Mouse (Mus musculus) lung, postnatal 0 days (tissue): ENCODE results near the gene Nbeal2. TPM values are rescaled to one million over a fixed set of nuclear protein-coding genes. Genes with fewer than 3 reads are reported as not detected.

Experiments
- ATAC-seq: fragments of 200-750 bp; cut with Nextera tagmentation; 2 replicates; pipeline ENCODE4 v1.8.0; 2017; ENCODE audit warnings: moderate library complexity
- DNase-seq: peaks from one replicate; pipeline ENCODE4 v3.0.0-alpha.2; 2016; ENCODE audit warnings: low spot score
- H3K27ac ChIP-seq: fragments of 300-500 bp; sonication (generic); 2 replicates; pipeline ENCODE4 v1.5.1; 2014; ENCODE audit warnings: antibody characterized with exemption, mild to moderate bottlenecking, low read length, mixed read lengths
- H3K27me3 ChIP-seq: fragments of 300-500 bp; sonication (generic); replicated peaks from 2 replicates; pipeline ENCODE4 v1.6.1; 2014; ENCODE audit warnings: low read length, mixed read lengths; ENCODE audit not compliant: insufficient read depth
- H3K36me3 ChIP-seq: fragments of 300-500 bp; sonication (generic); 2 replicates; pipeline ENCODE4 v1.6.1; 2014; ENCODE audit warnings: low read length, mixed read lengths; ENCODE audit not compliant: insufficient read depth
- H3K4me1 ChIP-seq: fragments of 300-500 bp; sonication (generic); 2 replicates; pipeline ENCODE4 v1.6.1; 2014; ENCODE audit warnings: antibody characterized with exemption, low read depth, low read length, mixed read lengths; ENCODE audit not compliant: insufficient read depth
- H3K4me2 ChIP-seq: fragments of 300-500 bp; sonication (generic); replicated peaks from 2 replicates; pipeline ENCODE4 v1.6.1; 2014; ENCODE audit warnings: low read depth, mild to moderate bottlenecking, low read length, moderate library complexity, mixed read lengths
- H3K4me3 ChIP-seq: fragments of 300-500 bp; sonication (generic); 2 replicates; pipeline ENCODE4 v1.5.1; 2014; ENCODE audit warnings: low read depth, low read length
- H3K9ac ChIP-seq: fragments of 300-500 bp; sonication (generic); replicated peaks from 2 replicates; pipeline ENCODE4 v1.6.1; 2014; ENCODE audit warnings: low read depth, mild to moderate bottlenecking
- H3K9me3 ChIP-seq: fragments of 300-500 bp; sonication (generic); 2 replicates; pipeline ENCODE4 v1.6.1; 2016; ENCODE audit warnings: low read length, mixed read lengths
- CTCF ChIP-seq: IDR thresholded peaks from 2 replicates; pipeline ENCODE4 v1.5.1; 2016; ENCODE audit warnings: antibody characterized with exemption, mild to moderate bottlenecking
- EP300 ChIP-seq: IDR thresholded peaks from 2 replicates; pipeline ENCODE4 v1.6.1; 2016; ENCODE audit warnings: antibody characterized with exemption, mild to moderate bottlenecking, control low read depth
- WGBS: fragments of 180-500 bp; shearing (Covaris S2); extraction: QIAGEN DNeasy Blood & Tissue Kit; methylation state at CpG from one replicate; pipeline ENCODE4 v1.1.7; 2014; 5-methylcytosine and 5-hydroxymethylcytosine counted together
- polyA plus RNA-seq: library from polyadenylated mRNA; unstranded; fragments of >200 nt; fragmentation: Nextera tagmentation; extraction: Ambion mirVana; gene quantifications from 2 replicates; pipeline ENCODE4 v1.2.1, GENCODE M21; 2015

The Nbeal2 gene
- polyA plus RNA-seq, 1 experiment from 2014 or later: 6.2 TPM

GRCm38 (mm10) chr9:110644295-110644694 lies 9.7 kb downstream of the Nbeal2 start:
- TF ChIP-seq EP300: no peak
- no peak for TF ChIP-seq CTCF
- Histone ChIP-seq H3K9me3 (no peaks in the 10 kb centered on the region), H3K4me1 (no peaks in the 10 kb centered on the region), H3K4me3 (no peak overlapping the region), H3K27ac (no peak overlapping the region), H3K27me3 (no peaks in the 10 kb centered on the region), H3K4me2 (no peak overlapping the region), H3K36me3 (no peaks in the 10 kb centered on the region), H3K9ac (no peak overlapping the region)
- no peak for ATAC-seq
- 77% methylated on average over 10 of the region's 10 CpGs for WGBS
- DNase-seq: no peak

DNA sequence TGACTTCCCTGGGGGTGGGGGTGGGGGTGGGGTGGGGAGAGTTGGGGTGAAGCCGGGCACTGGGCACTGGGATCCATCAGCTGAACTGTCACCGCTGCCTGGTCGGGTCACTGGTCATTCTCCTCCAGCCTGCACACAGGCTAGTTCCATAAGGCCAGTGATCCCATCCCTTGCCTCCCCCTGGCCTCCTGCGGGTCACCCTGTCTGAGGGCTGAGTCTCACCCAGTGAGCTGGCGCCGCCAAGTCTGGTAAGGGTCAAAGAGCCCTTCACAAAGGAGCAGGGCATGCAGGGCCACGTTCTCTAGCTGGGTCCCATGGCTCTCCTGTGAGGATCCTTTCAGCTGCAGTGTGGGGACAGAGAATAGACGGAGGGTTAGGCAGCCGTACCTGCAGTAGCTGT lies 10.2 kb downstream of the Nbeal2 start:
- Histone ChIP-seq H3K4me1 (no peaks in the 10 kb centered on the region), H3K27ac (no peak overlapping the region), H3K9ac (no peak overlapping the region), H3K36me3 (no peaks in the 10 kb centered on the region), H3K9me3 (no peaks in the 10 kb centered on the region), H3K4me3 (no peak overlapping the region), H3K4me2 (no peak overlapping the region), H3K27me3 (no peaks in the 10 kb centered on the region)
- TF ChIP-seq EP300 (no peak), CTCF (no peak)
- no peak for ATAC-seq
- WGBS: 56% methylated on average over 8 of the region's 9 CpGs
- DNase-seq: no peak

DNA sequence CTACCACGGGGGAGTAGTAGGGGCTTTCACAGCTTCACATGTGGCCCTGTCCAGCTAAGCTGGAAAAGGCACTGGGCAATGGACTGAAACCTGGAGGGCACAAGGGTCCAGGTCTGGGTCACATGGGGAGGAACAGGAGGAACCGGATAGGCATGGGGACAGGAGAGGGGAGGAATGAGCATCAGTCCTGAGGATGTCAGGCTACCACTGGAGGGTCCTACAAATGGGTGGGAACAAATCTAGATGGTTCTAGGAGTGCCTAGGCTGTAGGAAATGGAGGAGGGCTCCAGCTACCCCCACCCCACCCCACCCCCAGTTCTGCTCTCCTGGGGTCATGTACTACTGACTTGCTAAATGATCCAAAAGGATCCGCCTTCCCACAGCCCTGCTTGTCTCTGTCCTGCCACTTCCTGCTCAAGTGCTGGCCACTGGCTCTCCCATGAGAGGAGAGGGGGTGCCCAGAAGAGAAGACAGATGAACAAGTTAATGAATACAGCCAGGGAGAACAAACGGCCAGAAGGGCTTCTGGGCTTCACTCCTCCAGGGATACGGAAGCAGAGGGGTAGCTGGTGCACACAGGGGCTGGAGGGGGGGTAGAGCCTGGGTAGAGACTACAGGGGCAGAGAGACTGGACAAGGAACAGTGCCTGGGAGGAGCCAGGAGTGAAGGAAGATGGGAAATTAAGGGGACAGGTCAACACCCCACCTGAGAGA lies 11.0 kb downstream of the Nbeal2 start:
- Histone ChIP-seq H3K4me3 (no peak overlapping the region), H3K4me1 (no peaks in the 10 kb centered on the region), H3K36me3 (0 out of 2 replicates have a peak, but pooled peaks cover 6% of the 10 kb centered on the region), H3K27me3 (no peaks in the 10 kb centered on the region), H3K9me3 (no peaks in the 10 kb centered on the region), H3K27ac (no peak overlapping the region), H3K9ac (no peak overlapping the region), H3K4me2 (no peak overlapping the region)
- ATAC-seq: no peak; the same call in 1 of the 2 replicates
- TF ChIP-seq EP300: no peak
- TF ChIP-seq CTCF: no peak
- no peak for DNase-seq
- 43% methylated on average over 5 of the region's 5 CpGs for WGBS

DNA sequence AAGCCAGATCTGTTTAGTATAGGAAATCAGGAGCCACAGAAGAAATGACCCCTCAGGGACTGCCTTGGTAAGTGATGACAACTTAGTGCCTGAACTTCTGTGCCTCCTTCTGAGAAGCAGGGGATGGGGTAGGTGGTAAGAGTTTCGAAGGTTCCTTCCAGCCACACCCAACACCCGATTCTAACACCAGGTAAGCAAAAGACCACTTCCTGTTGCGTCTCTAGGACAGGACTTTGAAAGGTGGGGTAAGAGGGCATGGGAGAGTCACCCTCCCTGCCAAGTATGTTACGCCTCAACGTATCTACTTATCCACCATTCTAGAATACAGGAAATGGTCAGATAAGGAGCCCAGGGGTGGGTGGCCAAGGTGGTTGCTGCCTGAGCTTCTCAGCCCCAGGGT lies 13.0 kb downstream of the Nbeal2 start:
- Histone ChIP-seq H3K9me3 (no peaks in the 10 kb centered on the region), H3K4me1 (no peaks in the 10 kb centered on the region), H3K4me2 (no peak overlapping the region), H3K9ac (no peak overlapping the region), H3K4me3 (no peak overlapping the region), H3K36me3 (0 out of 2 replicates have a peak, but pooled peaks cover 7% of the 10 kb centered on the region), H3K27ac (no peak overlapping the region), H3K27me3 (no peaks in the 10 kb centered on the region)
- WGBS: 72% methylated on average over 5 of the region's 5 CpGs
- DNase-seq (no peak), ATAC-seq (no peak)
- TF ChIP-seq CTCF: no peak
- no peak for TF ChIP-seq EP300

- no peak overlapping the region for H3K4me2 ChIP-seq
- 0 out of 2 replicates have a peak, but pooled peaks cover 7% of the 10 kb centered on the region for H3K36me3 ChIP-seq
- DNase-seq (no peak), ATAC-seq (0 out of 2 replicates have a peak, but pooled peaks have one; percentile 26)
- no peaks in the 10 kb centered on the region for H3K4me1 ChIP-seq
- no peak overlapping the region for H3K27ac ChIP-seq
- H3K9ac ChIP-seq: no peak overlapping the region
- no peaks in the 10 kb centered on the region for H3K9me3 ChIP-seq
- no peak for TF ChIP-seq CTCF
- WGBS: 75% methylated on average over 10 of the region's 10 CpGs
- no peaks in the 10 kb centered on the region for H3K27me3 ChIP-seq
- no peak overlapping the region for H3K4me3 ChIP-seq
Measured at GRCm38 (mm10) chr9:110638611-110639021, 15.3 kb downstream of the Nbeal2 start.

DNA sequence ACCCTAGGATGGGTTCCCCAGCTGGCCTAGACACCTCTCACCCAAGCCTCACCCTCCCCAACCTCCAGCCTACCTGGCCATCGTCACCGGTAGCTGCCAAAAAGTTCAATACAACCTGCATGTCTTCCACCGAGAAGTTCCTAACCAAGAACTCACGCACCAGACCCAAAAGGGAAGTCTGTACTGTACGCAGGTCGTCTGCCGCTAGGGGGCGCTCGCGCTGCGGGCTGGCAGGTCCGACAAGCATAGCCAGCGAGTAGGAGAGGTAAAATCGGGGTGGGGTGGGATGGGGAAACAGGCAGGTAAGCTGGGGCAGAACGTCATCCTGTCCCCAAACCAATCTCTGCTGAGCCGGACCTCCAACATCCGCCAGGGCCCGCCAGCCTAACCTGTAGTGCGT lies 18.7 kb downstream of the Nbeal2 start:
- TF ChIP-seq CTCF: peak; percentile 99
- TF ChIP-seq EP300: no peak
- Histone ChIP-seq H3K4me1 (no peaks in the 10 kb centered on the region), H3K9ac (no peak overlapping the region), H3K27ac (no peak overlapping the region), H3K27me3 (no peaks in the 10 kb centered on the region), H3K4me3 (no peak overlapping the region), H3K36me3 (peaks cover 18% of the 10 kb centered on the region; the same call in 1 of the 2 replicates), H3K9me3 (no peaks in the 10 kb centered on the region), H3K4me2 (no peak overlapping the region)
- ATAC-seq: peak; percentile 63
- 12% methylated on average over 19 of the region's 19 CpGs for WGBS
- DNase-seq: peak; percentile 85
